Mouse (Mus musculus): ENCODE measurements around the gene Tmcc3.

The Tmcc3 gene

GRCm38 (mm10) chr10:94555394-94555793 is 243.6 kb downstream of the Tmcc3 start:
- DNase-seq: no peak

DNA sequence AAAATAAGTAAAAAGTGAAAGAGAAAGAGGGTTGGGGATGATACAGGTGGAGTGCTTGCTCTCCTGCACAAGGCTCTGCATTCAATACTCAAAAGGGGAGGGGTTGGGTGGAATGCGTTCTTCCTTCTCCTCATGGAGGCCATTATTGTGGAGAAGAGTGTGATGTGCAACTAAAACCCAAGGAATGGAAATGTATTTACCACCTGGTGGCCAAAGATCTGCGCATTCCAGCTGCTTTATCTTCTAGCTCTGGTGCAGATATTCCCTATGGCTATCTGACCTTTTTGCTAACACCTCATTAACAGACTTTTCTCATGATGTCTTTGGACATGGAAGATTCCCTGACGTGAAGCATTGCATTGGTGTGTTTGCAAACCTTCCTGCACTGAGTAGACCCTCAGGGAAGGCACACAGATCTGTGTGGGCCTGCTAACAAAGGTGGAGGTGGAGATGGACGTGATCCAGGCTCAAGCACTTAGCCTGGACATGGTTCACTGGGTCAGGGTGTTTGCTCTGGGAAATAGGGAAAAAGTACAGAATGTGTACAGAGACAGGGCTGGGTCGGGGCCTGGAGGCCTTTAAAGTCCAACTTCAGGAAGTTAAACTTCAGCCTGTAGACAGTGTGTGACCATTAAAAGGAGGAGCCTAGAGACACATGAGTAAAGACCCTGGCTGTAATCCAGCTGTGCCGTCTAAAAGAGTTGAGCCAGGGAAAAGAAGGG is 245.8 kb downstream of the Tmcc3 start:
- DNase-seq: no peak

GRCm38 (mm10) chr10:94558826-94559225 is 247.1 kb downstream of the Tmcc3 start:
- no peak for DNase-seq

- DNase-seq: no peak
These were observed 249.6 kb downstream of the Tmcc3 start for GRCm38 (mm10) chr10:94561351-94561750.

GRCm38 (mm10) chr10:94562188-94562587 is 250.4 kb downstream of the Tmcc3 start:
- peak; percentile 26 to 28 for DNase-seq

GRCm38 (mm10) chr10:94562991-94563390 is 251.2 kb downstream of the Tmcc3 start:
- DNase-seq: no peak

DNA sequence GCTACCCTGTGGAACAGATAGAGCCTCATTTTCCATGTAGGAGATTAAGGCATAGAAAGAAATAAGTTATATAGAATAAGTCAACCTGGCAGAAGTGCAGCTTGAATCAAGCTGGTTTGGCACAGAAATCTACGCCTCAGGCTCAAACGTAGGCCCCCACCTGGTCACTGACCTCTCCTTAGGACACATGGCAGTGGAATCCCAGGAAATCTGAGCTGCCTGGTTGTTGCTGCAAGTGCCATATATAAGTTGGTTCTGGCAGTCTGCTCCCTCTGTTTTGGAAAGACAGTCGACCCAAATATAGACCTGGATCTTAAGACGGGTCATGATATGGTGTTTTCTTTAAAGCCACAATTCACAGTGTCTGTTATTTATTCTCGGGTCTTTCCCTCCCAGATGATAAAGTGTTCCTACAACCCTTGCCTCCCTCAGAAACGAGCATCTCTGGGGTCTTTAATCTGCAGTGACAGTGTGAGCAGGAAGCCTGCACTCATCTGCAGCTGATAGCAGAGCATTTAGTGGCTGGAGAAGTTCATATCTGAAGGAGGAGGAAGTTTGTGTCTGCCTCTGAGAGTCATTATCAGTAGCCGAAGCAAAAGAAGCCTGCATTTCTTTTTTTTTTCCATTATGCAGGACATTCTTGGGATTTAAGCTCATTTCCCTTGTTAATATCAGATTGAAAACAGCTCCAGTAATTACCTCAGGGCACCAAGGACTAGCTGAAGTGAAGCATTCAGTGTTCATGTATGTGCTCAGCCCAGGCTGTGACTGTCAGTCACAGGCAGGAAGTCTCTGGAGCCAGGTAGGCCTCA is 253.9 kb downstream of the Tmcc3 start:
- DNase-seq: no peak

DNA sequence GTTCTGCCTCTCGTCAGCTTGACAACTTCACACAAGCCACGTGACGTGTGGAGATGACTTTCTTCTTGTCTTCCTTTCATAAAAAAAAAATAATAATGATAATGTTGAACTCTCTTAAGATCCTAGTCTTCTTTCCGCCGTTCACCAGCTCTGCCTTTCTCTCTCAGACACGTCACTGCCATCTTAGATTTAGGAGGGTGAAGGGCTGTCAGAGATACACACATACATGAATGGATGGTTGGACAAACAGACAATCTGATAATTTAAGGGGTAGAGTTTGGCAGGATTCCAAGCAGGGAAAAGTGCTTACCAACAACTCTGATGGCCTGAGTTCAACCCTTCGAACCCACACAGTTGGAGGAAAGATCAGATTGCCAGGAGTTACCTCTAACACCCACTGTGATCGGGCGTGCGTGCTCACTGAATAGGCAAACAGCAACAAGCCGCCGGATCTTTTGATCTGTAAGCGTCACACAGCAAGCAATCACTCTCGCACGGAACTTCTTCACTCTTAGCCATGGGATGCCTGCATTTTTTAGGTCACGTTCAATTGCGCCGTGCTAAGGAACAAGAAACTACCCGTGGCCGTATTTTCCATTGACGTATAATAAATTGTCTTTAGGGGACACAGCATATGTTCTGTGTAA is 254.6 kb downstream of the Tmcc3 start:
- DNase-seq: no peak

DNA sequence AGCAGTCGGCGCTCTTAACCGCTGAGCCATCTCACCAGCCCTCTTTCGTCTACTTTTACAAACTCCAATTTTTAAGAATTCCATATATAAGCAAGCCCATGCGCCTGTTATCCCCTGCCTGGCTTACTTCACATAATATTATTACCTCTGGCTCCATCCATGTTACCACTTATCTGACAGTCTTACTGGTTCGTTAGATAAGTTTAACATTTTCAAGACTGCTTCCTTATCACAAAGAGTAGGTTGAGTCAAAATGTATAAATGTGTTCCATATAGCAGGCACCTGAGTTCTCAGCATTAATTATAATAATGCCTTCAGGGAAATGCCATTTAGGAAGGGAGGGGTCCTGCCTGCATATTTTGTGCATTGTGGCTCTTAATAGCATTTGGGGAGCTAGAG is 255.5 kb downstream of the Tmcc3 start:
- no peak for DNase-seq

DNA sequence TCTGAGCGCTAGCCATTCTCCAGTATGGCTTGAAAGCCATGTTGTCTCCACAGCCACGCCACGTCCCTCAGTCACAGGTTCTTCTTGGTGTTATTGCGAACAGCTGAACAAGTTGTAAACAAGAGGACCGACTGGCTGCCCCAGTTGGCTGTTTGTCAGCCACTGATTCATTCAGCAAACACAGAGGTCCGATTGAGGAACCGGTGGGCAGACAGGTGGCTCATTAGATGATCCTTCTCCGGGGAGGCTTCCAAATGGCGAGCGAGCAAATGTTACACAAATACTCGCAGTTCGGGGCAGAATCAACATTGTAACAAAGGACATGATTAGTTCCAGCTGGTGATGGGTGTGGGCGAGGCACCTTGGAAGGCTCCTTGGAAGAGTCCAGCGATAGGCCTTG is 256.2 kb downstream of the Tmcc3 start:
- peak; percentile 52 to 55 for DNase-seq

- DNase-seq: no peak
These were observed 257.1 kb downstream of the Tmcc3 start for GRCm38 (mm10) chr10:94568867-94569266.

DNA sequence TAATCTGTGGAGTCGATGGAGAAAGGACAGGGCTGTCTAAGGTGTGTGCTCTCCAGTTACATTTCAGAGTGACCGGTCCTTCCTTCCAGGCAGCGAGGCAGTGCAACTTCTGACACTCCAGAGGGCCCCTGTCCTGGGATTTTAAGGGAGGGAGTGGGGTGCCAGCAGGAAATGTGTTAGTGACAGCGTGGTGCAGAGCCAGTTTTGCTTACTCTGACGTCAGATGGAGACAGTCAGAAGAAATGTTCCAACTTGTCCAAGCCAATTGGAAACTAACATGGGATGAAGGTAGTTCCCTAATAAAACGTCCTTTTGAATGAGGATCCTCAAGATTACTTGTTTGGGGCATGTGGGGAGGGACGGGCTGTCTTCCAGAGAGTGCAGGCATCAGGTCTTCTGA is 258.0 kb downstream of the Tmcc3 start:
- DNase-seq: no peak

GRCm38 (mm10) chr10:94571927-94572620 is 260.3 kb downstream of the Tmcc3 start:
- DNase-seq: no peak

- no peak for DNase-seq
These were observed 261.0 kb downstream of the Tmcc3 start for GRCm38 (mm10) chr10:94572772-94573171.

DNA sequence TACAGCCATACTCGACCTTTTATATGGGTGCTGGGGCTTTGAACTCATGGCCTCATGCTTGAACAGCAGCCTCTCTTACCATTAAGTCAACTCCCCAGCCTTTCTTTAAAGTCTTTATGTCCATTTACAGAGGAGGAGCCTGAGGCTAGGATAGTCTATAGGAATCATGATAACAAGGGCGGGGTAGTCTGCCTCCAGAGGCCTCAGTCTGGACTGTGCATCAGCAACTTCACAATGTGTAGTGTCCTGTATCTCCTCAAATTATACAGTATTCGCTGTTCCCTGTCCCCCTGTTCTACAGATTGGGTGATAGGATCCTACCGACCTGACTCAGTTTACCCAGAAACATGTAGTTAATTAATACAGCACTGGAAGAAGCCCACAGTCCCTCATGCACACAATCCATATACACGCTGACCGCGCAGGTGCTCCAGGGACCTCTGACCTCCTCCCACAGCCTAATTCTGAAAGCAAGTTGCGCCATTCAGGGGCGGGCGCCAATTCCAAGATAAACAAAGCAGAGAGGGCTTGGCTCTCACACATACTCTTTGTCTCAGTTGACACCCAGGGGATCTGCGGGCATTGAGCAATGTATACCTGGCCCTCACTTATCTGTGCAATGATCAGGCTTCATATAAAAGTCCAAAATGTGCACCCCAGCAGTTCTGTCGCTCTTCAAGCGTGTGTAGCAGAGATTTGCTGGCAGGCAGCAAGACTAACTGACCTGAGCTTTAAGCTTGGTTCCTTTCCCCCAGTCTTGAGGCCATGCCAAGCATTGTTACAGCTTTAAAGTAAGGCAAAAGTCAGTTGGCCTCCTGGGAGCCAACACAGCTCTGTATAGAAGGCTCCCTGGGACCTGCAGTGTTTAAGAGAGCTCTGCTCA is 262.9 kb downstream of the Tmcc3 start:
- DNase-seq: no peak

DNA sequence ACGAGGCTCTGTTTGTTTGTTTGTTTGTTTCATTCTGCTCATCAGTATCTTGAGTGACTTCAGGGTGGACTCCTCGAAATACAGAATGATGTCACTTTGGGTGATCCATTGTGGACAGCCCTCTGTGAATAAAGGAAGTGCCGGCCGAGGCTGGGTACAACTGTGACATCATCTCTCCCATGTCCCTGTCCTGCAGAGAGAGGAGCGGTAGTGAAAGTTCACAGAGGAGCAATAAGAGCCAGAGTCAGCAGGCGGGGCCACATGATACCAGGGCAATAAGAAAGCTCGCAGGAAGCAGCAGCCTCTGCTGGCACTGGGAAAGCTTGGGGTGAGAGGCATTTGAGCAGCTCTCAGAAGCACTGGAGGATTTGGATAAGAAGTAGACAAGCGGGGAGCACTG is 264.2 kb downstream of the Tmcc3 start:
- no peak for DNase-seq

DNA sequence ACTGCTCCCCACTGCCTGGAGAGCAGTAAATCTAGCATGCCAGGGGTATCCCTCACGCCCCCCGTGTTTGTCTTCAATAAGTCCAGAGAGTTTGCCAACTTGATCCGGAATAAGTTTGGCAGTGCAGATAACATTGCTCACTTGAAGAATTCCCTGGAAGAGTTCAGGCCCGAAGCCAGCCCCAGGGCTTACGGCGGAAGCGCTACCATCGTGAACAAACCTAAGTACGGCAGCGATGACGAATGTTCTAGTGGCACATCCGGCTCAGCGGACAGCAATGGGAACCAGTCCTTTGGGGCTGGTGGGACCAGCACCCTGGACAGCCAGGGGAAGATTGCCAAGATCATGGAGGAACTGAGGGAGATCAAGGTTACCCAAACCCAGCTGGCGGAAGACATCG is 267.1 kb downstream of the Tmcc3 start:
- DNase-seq: no peak

- no peak for DNase-seq
These were observed 269.6 kb downstream of the Tmcc3 start for GRCm38 (mm10) chr10:94581384-94581783.

- no peak for DNase-seq
These were observed 272.0 kb downstream of the Tmcc3 start for GRCm38 (mm10) chr10:94583714-94584113.

GRCm38 (mm10) chr10:94584851-94585359 is 273.2 kb downstream of the Tmcc3 start:
- DNase-seq: no peak

GRCm38 (mm10) chr10:94585819-94586218 is 274.1 kb downstream of the Tmcc3 start:
- no peak for DNase-seq

GRCm38 (mm10) chr10:94588976-94589375 is 277.2 kb downstream of the Tmcc3 start:
- no peak for DNase-seq
